Mouse (Mus musculus): ENCODE measurements around the gene Hist1h3d. TPM values are rescaled to one million over a fixed set of nuclear protein-coding genes. Genes with fewer than 3 reads are reported as not detected.
A peak's percentile ranks its signal among the peaks of the same experiment; 100 is the strongest.
"Not testable (repeated sequence)": the region's sequence is repeated elsewhere in the genome, so short reads cannot be mapped to it uniquely, and the experiment has no call there.

Hist1h3d gene
- polyA plus RNA-seq (2016; fragmentation: Nextera tagmentation; extraction: Ambion mirVana), result 9.5 and 11.3 TPM in 2 replicates

GRCm38 (mm10) chr13:23575271-23575851 is at the start of gene Hist1h3d:
Gene Hist1h3d (plus strand): TSS chr13:23575763.
- peaks cover 10% of the 10 kb centered on the region for H3K4me1 ChIP-seq (replicated peaks)
- under 1% methylated on average over 18 of the region's 18 CpGs for WGBS

GRCm38 (mm10) chr13:23525901-23526300 is 49.7 kb upstream of the Hist1h3d start:
- Histone ChIP-seq H3K27me3 (no peaks in the 10 kb centered on the region), H3K36me3 (no peaks in the 10 kb centered on the region), H3K9ac (replicated peaks) (no peak overlapping the region; the same call in 1 of the 2 replicates), H3K27ac (no peak overlapping the region), H3K4me3 (replicated peaks) (peak overlapping the region; percentile 39), H3K4me2 (peak overlapping the region; percentile 57), H3K4me1 (replicated peaks) (peaks cover 12% of the 10 kb centered on the region; the same call in 1 of the 2 replicates), H3K9me3 (no peaks in the 10 kb centered on the region)
- 2% methylated on average over 10 of the region's 10 CpGs for WGBS
- no peak for ATAC-seq (ENCODE audit: insufficient number of reproducible peaks, insufficient read depth, low FRiP score, low TSS enrichment, low read depth)

More at GRCm38 (mm10) chr13:23575271-23575851, at the start of gene Hist1h3d:
- Histone ChIP-seq H3K27me3 (no peaks in the 10 kb centered on the region), H3K27ac (peak within 1 kb of the TSS; percentile 94), H3K4me2 (peak within 1 kb of the TSS; percentile 73), H3K9me3 (no peaks in the 10 kb centered on the region), H3K4me3 (replicated peaks) (peak within 1 kb of the TSS; percentile 49), H3K36me3 (no peaks in the 10 kb centered on the region), H3K9ac (replicated peaks) (peak within 1 kb of the TSS; percentile 80)
- ATAC-seq (ENCODE audit: insufficient number of reproducible peaks, insufficient read depth, low FRiP score, low TSS enrichment, low read depth), result peak; percentile 54

DNA sequence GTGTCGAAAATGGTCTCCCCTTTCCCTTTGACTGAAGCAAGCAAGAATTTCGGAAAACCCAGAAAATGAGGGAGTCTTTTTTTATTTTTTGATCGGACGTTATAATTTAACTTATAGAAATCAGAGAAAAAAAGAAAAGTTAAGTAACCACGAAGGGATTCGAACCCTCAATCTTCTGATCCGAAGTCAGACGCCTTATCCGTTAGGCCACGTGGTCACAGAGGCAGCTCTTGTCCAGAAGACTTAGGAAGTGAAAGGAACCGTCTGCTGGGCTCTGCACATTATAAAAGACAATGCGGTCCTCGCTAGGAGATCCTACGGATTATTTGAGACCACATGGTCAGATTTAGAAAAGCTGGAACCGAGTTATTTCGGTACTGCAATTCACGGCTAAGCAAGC is 49.3 kb upstream of the Hist1h3d start:
- H3K4me1 ChIP-seq (replicated peaks), result peaks cover 12% of the 10 kb centered on the region; the same call in 1 of the 2 replicates
- ATAC-seq (ENCODE audit: insufficient number of reproducible peaks, insufficient read depth, low FRiP score, low TSS enrichment, low read depth), result no peak
- no peaks in the 10 kb centered on the region for H3K36me3 ChIP-seq
- no peaks in the 10 kb centered on the region for H3K27me3 ChIP-seq
- peak overlapping the region; percentile 32; the same call in 1 of the 2 replicates for H3K9ac ChIP-seq (replicated peaks)
- no peaks in the 10 kb centered on the region for H3K9me3 ChIP-seq
- peak overlapping the region; percentile 31; the same call in 1 of the 2 replicates for H3K27ac ChIP-seq
- H3K4me2 ChIP-seq, result peak overlapping the region; percentile 57
- under 1% methylated on average over 17 of the region's 17 CpGs for WGBS
- H3K4me3 ChIP-seq (replicated peaks), result peak overlapping the region; percentile 39

- 69% methylated on average over 5 of the region's 5 CpGs for WGBS
- Histone ChIP-seq H3K9ac (replicated peaks) (no peak overlapping the region), H3K4me1 (replicated peaks) (peaks cover 25% of the 10 kb centered on the region), H3K36me3 (no peaks in the 10 kb centered on the region), H3K4me3 (replicated peaks) (peak overlapping the region; percentile 12), H3K4me2 (peak overlapping the region; percentile 69), H3K9me3 (no peaks in the 10 kb centered on the region), H3K27me3 (no peaks in the 10 kb centered on the region), H3K27ac (0 out of 2 replicates have a peak overlapping the region, but pooled peaks have one; percentile 7)
- no peak for ATAC-seq (ENCODE audit: insufficient number of reproducible peaks, insufficient read depth, low FRiP score, low TSS enrichment, low read depth)
These were observed 46.6 kb upstream of the Hist1h3d start for GRCm38 (mm10) chr13:23529005-23529404.

DNA sequence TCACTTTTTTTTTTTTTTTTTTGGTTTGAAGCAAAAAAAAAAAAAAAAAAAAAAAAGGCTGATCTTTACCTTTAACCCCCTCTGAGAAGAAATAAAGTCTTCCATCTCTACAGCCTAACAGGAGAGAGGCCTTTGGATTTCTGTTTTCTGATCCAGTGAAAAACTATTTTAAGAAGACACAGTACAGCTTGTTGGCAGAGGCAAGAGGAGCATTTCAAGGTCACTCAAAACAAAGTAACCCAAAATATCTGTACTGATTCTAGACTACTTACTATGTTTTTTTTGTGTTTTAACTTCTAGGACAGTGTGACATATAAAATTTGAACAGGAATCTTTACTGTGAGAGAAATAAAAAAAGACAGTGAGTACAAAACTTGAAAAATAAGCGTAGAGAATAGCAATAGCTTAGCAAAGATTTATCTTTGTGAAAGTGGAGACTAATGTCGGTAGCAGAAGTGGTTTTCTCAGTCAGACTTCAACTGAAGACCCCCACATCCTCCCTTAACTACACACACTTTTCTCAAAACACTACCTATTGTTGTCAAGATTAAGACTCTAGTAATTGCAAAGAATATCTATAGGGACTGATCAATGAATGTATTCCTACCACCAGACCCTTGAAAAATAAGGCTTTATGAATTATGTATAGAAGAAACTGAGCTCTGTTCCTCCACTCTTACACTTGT is 45.9 kb upstream of the Hist1h3d start:
- 25% methylated on average over 2 of the region's 2 CpGs for WGBS
- Histone ChIP-seq H3K9me3 (no peaks in the 10 kb centered on the region), H3K4me1 (replicated peaks) (peaks cover 28% of the 10 kb centered on the region), H3K36me3 (no peaks in the 10 kb centered on the region), H3K27ac (peak overlapping the region; percentile 98), H3K4me2 (peak overlapping the region; percentile 69), H3K9ac (replicated peaks) (peak overlapping the region; percentile 82), H3K4me3 (replicated peaks) (peak overlapping the region; percentile 50), H3K27me3 (no peaks in the 10 kb centered on the region)
- ATAC-seq (ENCODE audit: insufficient number of reproducible peaks, insufficient read depth, low FRiP score, low TSS enrichment, low read depth), result no peak

DNA sequence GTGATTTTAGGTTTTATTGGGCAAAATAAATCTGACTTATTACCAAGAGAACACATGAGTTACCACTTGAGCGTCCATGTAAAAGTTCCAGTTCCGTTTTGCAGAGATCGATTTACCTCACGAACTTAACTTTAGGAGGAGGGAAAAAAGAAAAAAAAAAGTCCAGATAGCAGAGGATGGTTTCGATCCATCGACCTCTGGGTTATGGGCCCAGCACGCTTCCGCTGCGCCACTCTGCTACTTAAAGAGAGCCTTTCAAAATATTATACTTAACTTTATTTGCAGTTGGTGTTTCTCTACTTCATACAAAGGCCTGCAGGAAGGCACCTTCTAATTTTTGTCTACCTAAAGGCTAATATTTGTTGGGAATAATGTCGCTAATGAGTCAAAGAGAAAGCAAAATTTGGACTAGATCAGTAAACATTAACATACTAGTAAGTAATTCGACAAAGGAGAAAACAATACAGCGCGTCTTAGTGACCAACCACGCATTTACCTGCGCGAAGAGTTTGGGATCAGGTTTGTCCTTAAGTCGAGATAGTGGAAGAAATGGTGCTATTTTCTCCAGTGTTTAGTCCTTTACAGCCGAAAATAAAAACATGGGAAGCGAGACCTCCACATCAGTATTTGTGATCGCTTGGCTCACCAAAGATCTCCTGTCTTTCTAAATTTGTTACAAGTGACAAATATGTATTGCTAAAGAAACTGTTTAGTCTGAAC is 45.2 kb upstream of the Hist1h3d start:
- peak overlapping the region; percentile 50 for H3K4me3 ChIP-seq (replicated peaks)
- no peaks in the 10 kb centered on the region for H3K36me3 ChIP-seq
- H3K4me2 ChIP-seq, result peak overlapping the region; percentile 69
- no peak for ATAC-seq (ENCODE audit: insufficient number of reproducible peaks, insufficient read depth, low FRiP score, low TSS enrichment, low read depth)
- WGBS, result under 1% methylated on average over 20 of the region's 20 CpGs
- H3K9ac ChIP-seq (replicated peaks), result peak overlapping the region; percentile 82
- no peaks in the 10 kb centered on the region for H3K27me3 ChIP-seq
- peaks cover 29% of the 10 kb centered on the region for H3K4me1 ChIP-seq (replicated peaks)
- no peaks in the 10 kb centered on the region for H3K9me3 ChIP-seq
- H3K27ac ChIP-seq, result peak overlapping the region; percentile 98

- under 1% methylated on average over 65 of the region's 70 CpGs for WGBS
- Histone ChIP-seq H3K9ac (replicated peaks) (peak within 1 kb of the TSS; percentile 82), H3K27ac (peak within 1 kb of the TSS; percentile 98), H3K4me2 (peak within 1 kb of the TSS; percentile 69), H3K36me3 (no peaks in the 10 kb centered on the region), H3K27me3 (no peaks in the 10 kb centered on the region), H3K4me3 (replicated peaks) (peak within 1 kb of the TSS; percentile 50), H3K4me1 (replicated peaks) (peaks cover 27% of the 10 kb centered on the region), H3K9me3 (no peaks in the 10 kb centered on the region)
- ATAC-seq (ENCODE audit: insufficient number of reproducible peaks, insufficient read depth, low FRiP score, low TSS enrichment, low read depth), result peak; percentile 78
These were observed 44.4 kb upstream of the Hist1h3d start, which contains the start of gene Hist1h4h for GRCm38 (mm10) chr13:23530901-23531875. Gene Hist1h4h (plus strand): TSS chr13:23531050.

DNA sequence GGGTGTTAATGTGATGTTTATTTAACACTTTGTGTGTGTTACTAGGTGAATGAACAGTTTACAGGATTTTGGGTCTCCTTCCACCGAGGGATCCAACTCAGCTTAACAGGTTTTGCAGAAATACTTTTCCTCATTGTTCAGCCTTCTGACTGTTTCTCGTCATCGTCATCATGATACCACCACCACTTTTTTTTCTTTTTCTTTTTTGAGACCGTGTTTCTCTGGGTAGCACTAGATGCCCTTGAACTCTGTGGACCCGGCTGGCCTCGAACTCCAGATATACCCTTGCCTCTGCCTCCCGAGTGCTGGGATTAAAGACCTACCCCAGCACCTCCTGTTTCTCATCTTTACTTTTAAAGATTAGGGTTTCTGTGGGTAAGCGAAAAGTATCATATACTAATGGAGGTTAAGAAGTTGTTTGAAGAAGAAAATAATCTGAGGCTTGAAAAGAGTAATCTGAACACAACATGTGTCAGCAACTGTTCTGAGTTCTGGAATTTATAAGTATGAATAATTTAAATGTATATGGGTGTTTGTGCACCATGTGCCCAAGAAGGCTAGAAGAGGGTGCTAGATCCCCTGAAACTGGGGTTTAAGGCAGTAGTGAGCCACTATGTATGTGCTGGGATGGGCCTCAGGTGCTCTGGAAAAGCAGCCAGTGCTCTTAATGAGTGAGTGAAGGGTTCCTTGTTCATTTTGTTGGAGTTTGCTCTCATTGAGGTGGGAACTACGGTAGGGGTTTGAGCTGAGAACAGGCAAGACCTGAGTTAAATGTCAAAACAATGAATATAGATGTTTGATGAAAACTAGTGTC is 43.1 kb upstream of the Hist1h3d start:
- peak overlapping the region; percentile 98 for H3K27ac ChIP-seq
- ATAC-seq (ENCODE audit: insufficient number of reproducible peaks, insufficient read depth, low FRiP score, low TSS enrichment, low read depth), result no peak
- H3K36me3 ChIP-seq, result no peaks in the 10 kb centered on the region
- H3K4me1 ChIP-seq (replicated peaks), result peaks cover 36% of the 10 kb centered on the region
- peak overlapping the region; percentile 50 for H3K4me3 ChIP-seq (replicated peaks)
- no peaks in the 10 kb centered on the region for H3K27me3 ChIP-seq
- WGBS, result 21% methylated on average over 9 of the region's 9 CpGs
- H3K9ac ChIP-seq (replicated peaks), result peak overlapping the region; percentile 82
- H3K4me2 ChIP-seq, result peak overlapping the region; percentile 69
- no peaks in the 10 kb centered on the region for H3K9me3 ChIP-seq

- ATAC-seq (ENCODE audit: insufficient number of reproducible peaks, insufficient read depth, low FRiP score, low TSS enrichment, low read depth), result peak; percentile 11; the same call in 1 of the 2 replicates
- Histone ChIP-seq H3K9ac (replicated peaks) (peak within 1 kb of the TSS; percentile 82), H3K4me2 (peak within 1 kb of the TSS; percentile 69), H3K27ac (peak within 1 kb of the TSS; percentile 98), H3K4me1 (replicated peaks) (peaks cover 42% of the 10 kb centered on the region), H3K4me3 (replicated peaks) (peak within 1 kb of the TSS; percentile 50)
- not testable (repeated sequence) for H3K27me3 ChIP-seq, H3K9me3 ChIP-seq, H3K36me3 ChIP-seq
- WGBS, result under 1% methylated on average over 28 of the region's 53 CpGs
These were observed 41.8 kb upstream of the Hist1h3d start, which contains the start of gene Hist1h2af for GRCm38 (mm10) chr13:23533560-23534367. Gene Hist1h2af (plus strand): TSS chr13:23533906.
